Mouse (Mus musculus) small intestine, adult 2 months (tissue): ENCODE measurements around the gene Slco6d1. TPM values are rescaled to one million over a fixed set of nuclear protein-coding genes. Genes with fewer than 3 reads are reported as not detected.
"Not testable (repeated sequence)": the region's sequence is repeated elsewhere in the genome, so short reads cannot be mapped to it uniquely, and the experiment has no call there.

Experiments
- H3K27ac ChIP-seq: fragments of 200-500 bp; 2 replicates; pipeline ENCODE4 v1.5.1; 2012; ENCODE audit warnings: low read depth, low read length, control low read depth, inconsistent platforms; ENCODE audit not compliant: insufficient read depth
- H3K27me3 ChIP-seq: fragments of 200-500 bp; 2 replicates; pipeline ENCODE4 v1.6.1; 2012; ENCODE audit warnings: mild to moderate bottlenecking, moderate library complexity, low read length, inconsistent platforms; ENCODE audit not compliant: control insufficient read depth, insufficient read depth
- H3K36me3 ChIP-seq: fragments of 200-500 bp; 2 replicates; pipeline ENCODE4 v1.6.1; 2012; ENCODE audit warnings: mild to moderate bottlenecking, low read length, control low read depth, inconsistent platforms; ENCODE audit not compliant: control insufficient read depth, insufficient read depth
- H3K4me1 ChIP-seq: fragments of 200-500 bp; 2 replicates; pipeline ENCODE4 v1.6.1; 2012; ENCODE audit warnings: low read length, inconsistent platforms, mixed read lengths; ENCODE audit not compliant: control insufficient read depth, insufficient read depth, insufficient read length
- H3K4me3 ChIP-seq: fragments of 200-500 bp; 2 replicates; pipeline ENCODE4 v1.5.1; 2012; ENCODE audit warnings: low read depth, mild to moderate bottlenecking, control low read depth, inconsistent platforms, low read length, moderate library complexity
- CTCF ChIP-seq: fragments of 200-500 bp; IDR thresholded peaks from 2 replicates; pipeline ENCODE4 v1.5.1; 2012; ENCODE audit warnings: low read depth, mild to moderate bottlenecking, control low read depth, inconsistent platforms, low read length, moderate library complexity, mixed read lengths; ENCODE audit not compliant: insufficient replicate concordance, insufficient read length; ENCODE audit errors: extremely low read depth
- POLR2A ChIP-seq: fragments of 200-500 bp; IDR thresholded peaks from 2 replicates; pipeline ENCODE4 v1.6.1; 2012; ENCODE audit warnings: low read depth, mild to moderate bottlenecking, control low read depth, inconsistent platforms, low read length, moderate library complexity
- WGBS: fragments of 180-500 bp; shearing (Covaris S2); methylation state at CpG from one replicate; pipeline ENCODE4 v1.1.7; 2018; 5-methylcytosine and 5-hydroxymethylcytosine counted together
- polyA plus RNA-seq: library from polyadenylated mRNA; depleted of rRNA; stranded (reverse); fragments of >200 nt; gene quantifications from 2 replicates; pipeline ENCODE4 v1.2.3, GENCODE M21; 2012; rRNA removed

Slco6d1 gene
- polyA plus RNA-seq: not detected in 2 replicates

- WGBS: 83% methylated on average over 10 of the region's 10 CpGs
Observed at GRCm38 (mm10) chr1:98420824-98421223, at the start of gene Slco6d1. TSS of gene Slco6d1 (plus strand) at chr1:98421124.

DNA sequence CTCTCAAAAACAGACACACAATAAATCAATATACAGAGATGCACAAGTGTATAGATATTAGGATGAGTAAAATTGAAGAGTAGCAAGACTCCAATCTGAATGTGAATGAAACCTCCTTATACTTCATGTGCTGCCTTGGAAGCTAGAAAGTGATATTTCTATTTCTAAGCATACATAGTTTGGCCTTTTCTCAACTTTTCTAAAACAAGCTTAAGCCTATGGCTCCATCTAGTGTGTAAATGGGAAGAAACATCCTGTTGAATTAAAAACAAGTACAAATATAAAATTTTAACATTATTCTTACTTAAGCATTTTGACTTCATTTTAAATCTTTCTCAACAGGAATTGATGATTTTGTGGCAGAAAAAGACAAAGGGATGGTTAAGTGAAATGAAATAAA lies 28.9 kb upstream of the Slco6d1 start:
- no peaks in the 10 kb centered on the region for H3K4me1 ChIP-seq
- TF ChIP-seq POLR2A (no peak), CTCF (no peak)
- no peak overlapping the region for H3K27ac ChIP-seq
- H3K36me3 ChIP-seq: no peaks in the 10 kb centered on the region
- H3K4me3 ChIP-seq: no peak overlapping the region
- H3K27me3 ChIP-seq: no peaks in the 10 kb centered on the region

More at GRCm38 (mm10) chr1:98420824-98421223, at the start of gene Slco6d1:
- TF ChIP-seq POLR2A (no peak), CTCF (no peak)
- H3K27ac ChIP-seq: no peak within 1 kb of the TSS
- H3K36me3 ChIP-seq: no peaks in the 10 kb centered on the region
- no peak within 1 kb of the TSS for H3K4me3 ChIP-seq
- no peaks in the 10 kb centered on the region for H3K27me3 ChIP-seq
- H3K4me1 ChIP-seq: no peaks in the 10 kb centered on the region

DNA sequence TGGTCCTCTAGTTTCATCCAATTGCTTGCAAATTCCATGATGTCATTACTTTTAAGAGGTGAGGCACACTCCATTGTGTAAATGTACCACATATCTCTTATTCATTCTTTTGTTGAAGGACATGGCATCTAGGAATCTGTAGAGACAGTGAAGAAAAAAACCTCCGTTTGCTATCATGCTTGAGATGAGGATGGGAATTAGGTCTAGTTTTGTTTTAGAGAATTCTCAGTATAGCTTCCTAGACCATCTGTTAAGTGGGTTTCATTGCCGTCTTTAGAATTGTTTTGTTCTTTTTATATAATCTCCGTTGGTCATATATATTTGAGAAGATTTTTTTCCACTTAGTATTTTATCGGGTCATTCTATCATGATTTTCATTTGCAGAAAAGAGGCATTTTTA lies 27.0 kb downstream of the Slco6d1 start:
- WGBS: 79% methylated on average over 4 of the region's 4 CpGs

DNA sequence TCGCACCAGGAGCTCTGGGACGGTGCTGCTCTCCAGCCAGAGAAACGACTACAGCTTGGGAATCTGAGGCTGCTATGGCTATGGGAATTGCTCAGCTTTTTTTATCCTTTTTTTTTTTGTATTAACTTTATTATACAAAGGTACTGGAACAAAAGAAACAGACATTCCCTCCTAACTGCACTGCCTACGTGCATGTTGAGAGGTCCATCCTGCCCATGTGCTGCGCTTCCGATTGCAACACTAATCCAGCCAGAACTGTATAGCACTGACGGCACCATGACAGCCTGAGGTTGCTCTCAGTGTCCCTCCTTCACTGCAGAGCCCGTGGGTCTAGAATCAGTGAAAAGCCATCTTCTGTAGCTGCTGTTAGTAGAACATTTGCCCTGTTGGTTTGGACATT lies 38.3 kb downstream of the Slco6d1 start:
- H3K4me3 ChIP-seq, H3K27me3 ChIP-seq, H3K36me3 ChIP-seq, H3K4me1 ChIP-seq, H3K27ac ChIP-seq: not testable (repeated sequence)
- 82% methylated on average over 8 of the region's 8 CpGs for WGBS

More for the DNA sequence above, 27.0 kb downstream of the Slco6d1 start:
- H3K27ac ChIP-seq: no peak overlapping the region
- no peak overlapping the region for H3K4me3 ChIP-seq
- TF ChIP-seq CTCF (no peak), POLR2A (no peak)
- H3K4me1 ChIP-seq: no peaks in the 10 kb centered on the region
- H3K36me3 ChIP-seq: no peaks in the 10 kb centered on the region
- no peaks in the 10 kb centered on the region for H3K27me3 ChIP-seq

GRCm38 (mm10) chr1:98476381-98476780 lies 55.5 kb downstream of the Slco6d1 start:
- H3K27me3 ChIP-seq, H3K4me1 ChIP-seq, H3K4me3 ChIP-seq, H3K36me3 ChIP-seq, H3K27ac ChIP-seq: not testable (repeated sequence)
- WGBS: 90% methylated on average over 1 of the region's 1 CpGs

GRCm38 (mm10) chr1:98479243-98479642 lies 58.3 kb downstream of the Slco6d1 start:
- TF ChIP-seq CTCF (no peak), POLR2A (no peak)
- Histone ChIP-seq H3K27ac (no peak overlapping the region), H3K4me1 (no peaks in the 10 kb centered on the region), H3K27me3 (no peaks in the 10 kb centered on the region), H3K36me3 (no peaks in the 10 kb centered on the region), H3K4me3 (no peak overlapping the region)
- 52% methylated on average over 2 of the region's 2 CpGs for WGBS

DNA sequence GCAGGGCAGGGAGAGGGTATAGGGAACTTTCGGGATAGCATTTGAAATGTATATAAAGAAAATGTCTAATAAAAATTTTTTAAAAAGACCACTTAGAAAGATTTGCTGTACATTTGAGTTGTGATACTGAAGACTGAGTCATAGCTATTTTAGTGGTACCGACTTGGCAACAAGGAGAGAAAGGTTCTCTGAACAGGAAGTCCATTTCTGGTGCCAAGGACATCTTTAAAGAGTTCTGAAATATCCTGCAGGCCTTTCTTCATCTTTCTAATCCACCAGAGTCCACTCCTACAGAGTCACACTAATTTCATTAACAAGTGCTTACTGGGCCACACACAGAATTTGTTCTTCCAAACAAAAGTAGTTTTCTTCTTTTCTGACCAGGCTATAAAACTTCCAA lies 85.1 kb downstream of the Slco6d1 start:
- no peak for TF ChIP-seq POLR2A
- no peak for TF ChIP-seq CTCF
- 78% methylated on average over 2 of the region's 2 CpGs for WGBS
- H3K27ac ChIP-seq: no peak overlapping the region

DNA sequence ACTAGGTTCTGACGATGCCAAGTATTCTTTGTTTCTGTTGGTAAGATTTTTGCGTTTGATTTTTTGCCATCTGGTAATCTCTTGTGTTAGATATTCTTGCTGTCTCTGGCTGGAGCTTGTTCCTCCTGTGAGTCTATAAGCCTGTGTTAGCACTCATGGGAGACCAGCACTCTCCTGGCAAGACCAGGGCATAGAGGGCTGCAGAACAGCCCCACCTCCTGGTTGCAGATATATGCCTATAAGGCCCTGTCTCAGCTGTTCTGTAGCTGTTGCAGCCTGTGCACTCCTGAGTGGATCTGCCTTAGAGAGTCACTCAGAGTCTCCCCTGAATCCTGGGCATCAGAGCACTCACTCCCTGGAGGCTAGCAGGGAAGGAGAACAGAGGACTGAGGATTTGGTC lies 102.1 kb downstream of the Slco6d1 start:
- 81% methylated on average over 2 of the region's 2 CpGs for WGBS
- Histone ChIP-seq H3K4me1 (no peaks in the 10 kb centered on the region), H3K36me3 (no peaks in the 10 kb centered on the region), H3K27me3 (no peaks in the 10 kb centered on the region), H3K27ac (no peak overlapping the region), H3K4me3 (no peak overlapping the region)
- no peak for TF ChIP-seq POLR2A

More for the DNA sequence above, 85.1 kb downstream of the Slco6d1 start:
- no peaks in the 10 kb centered on the region for H3K27me3 ChIP-seq
- H3K4me1 ChIP-seq: no peaks in the 10 kb centered on the region
- H3K4me3 ChIP-seq: no peak overlapping the region
- no peaks in the 10 kb centered on the region for H3K36me3 ChIP-seq
